Mouse (Mus musculus): ENCODE measurements at regions not wholly inside any gene's neighbourhood (a gene's known extent, or its start where the extent isn't known, plus 50 kb on each side); places are given as distances from the start of the nearest gene placed in this dataset.

DNA sequence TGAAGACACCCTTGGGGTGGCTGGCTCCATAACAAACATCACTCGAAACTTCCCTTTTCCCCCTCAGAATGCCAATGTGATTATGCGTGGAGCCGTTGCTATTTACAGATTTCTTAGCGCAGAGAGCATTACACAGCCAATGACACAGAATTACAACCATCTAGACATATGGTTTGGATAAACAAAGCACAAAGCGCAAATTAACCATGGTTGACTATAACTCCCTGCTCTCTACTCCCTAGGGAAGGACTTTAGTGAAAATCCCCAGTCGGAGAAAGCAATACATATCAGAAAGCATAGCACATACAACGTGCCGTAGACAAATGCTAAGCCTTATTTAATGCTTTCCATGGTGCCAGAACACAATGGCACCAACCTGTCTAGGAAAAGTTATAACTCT, 131.8 kb downstream of the Tshz3 start:
- no peak for DNase-seq (ENCODE audit: low spot score)

DNA sequence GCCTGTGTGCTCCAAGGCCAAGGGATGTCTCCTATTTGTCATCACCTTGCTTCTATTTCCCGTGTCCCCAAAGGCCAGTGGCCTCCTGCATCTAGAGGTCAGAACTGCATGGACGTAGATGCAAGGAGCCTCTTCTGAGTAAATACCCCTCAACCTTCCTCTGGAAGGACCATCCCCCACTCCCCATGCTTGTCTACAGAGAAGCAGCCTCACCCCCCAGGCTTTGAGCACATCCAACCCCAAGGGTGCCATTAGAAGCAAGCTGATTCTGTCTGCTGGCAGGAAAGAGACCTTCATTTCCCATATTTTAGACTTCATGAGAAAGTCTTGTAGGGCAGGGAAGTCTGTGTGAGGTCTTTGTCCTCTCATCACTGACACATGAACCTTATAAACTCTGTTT, 132.2 kb downstream of the Tshz3 start:
- no peak for DNase-seq (ENCODE audit: low spot score)

DNA sequence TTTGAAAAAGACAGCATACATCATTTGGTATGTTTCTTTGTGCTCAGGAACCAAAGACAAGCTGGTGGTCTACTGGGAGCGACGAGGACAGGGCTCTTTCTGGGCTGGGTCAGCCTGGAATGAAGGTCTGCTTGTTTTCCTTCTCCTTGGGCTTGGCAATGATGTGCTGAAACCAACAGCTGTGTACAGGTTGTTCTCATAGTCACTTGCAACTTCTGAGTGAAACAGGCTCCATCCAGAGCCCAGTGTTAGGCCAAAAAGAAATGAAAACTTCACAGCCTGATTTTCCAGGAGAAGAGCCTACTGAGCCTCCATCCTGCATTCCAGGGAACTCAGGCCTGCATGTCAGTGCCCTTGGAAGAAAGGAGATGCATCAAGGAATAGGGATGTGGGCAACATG, 150.4 kb downstream of the Tshz3 start:
- DNase-seq (ENCODE audit: low spot score), result no peak

DNA sequence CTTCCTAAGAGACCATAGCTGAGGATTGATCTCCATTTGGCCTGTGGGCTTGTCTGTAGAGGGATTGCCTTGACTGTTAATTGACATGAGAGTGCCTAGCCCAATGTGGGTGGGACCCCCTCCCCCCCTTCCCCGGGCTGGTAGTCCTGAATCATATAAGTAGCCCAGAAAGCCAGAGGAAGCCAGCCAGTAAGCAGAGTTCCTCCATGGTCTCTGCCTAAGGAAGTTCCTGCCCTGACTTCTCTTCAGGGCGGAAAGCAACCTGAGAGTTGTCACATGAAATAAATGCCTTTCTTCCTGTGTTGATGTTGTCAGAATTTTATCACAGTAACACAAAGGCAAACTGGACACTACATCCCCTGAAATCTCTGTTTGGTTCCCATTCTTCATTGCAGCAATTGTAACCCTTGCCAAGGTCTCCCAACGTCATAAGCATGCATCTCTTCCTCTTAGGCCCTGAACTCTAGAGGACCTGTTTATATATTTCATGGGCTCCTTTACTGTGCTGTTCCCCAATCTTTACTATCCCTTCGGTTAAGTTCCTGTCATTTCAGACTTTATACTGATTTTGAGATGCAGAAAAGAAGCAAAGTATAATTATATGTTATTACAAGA, 153.5 kb downstream of the Tshz3 start:
- DNase-seq (ENCODE audit: low spot score), result no peak

DNA sequence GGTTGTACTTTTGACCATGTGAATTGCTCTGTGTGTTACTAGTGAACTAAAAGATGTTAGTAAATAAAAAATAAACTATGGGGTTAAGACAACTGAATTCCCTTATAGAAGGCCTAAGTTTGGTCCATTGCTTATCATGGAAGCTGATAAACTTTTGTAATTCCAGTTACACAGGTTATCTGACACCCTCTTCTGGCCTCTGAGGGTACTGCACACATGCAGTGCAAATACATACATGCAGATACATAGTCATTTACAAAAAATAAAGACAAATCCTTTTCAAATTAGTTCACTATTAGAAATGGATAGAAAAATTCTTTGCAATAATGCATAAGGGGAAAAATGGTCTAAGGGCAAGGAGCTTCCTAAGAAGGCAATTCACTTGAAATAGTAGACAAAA, 156.4 kb downstream of the Tshz3 start:
- no peak for DNase-seq (ENCODE audit: low spot score)

DNA sequence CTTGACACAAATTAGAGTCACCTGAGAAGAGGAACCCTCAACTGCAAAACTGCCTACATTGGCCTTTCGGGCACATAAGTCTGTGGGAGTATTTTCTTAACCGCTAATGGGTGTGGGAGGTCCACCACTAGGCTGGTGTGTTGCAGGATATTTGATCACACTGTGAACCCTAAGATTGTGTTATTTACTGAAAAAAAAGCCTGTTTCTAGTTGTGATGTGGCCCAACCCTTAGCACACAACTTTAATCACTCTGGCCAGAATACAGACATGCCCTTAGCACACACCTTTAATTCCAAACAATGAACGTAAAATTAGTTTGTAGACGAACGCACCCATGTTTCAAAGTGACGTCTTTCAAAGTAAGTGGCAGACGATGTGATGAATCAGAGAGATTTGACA, 161.5 kb downstream of the Tshz3 start:
- DNase-seq (ENCODE audit: low spot score), result no peak

DNA sequence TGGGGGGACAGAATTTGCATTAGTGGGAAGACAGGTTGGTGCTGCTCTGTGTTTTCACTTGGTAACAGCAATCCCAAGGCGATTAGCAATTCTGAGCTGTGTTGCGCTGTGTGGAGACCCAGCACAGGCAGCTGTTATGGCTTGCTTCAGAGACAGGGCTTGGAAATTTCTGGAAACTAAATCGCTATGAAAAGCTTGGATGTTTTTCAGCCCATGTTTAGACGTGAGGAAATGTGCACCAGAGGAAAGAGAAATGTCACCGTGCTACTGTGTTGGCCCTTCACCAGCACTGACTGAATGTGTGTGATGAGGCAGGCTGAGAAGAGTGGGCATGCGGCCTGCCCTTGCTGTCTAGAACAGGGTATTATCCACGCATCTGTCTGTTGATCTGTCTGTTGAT, 164.6 kb downstream of the Tshz3 start:
- no peak for DNase-seq (ENCODE audit: low spot score)

DNA sequence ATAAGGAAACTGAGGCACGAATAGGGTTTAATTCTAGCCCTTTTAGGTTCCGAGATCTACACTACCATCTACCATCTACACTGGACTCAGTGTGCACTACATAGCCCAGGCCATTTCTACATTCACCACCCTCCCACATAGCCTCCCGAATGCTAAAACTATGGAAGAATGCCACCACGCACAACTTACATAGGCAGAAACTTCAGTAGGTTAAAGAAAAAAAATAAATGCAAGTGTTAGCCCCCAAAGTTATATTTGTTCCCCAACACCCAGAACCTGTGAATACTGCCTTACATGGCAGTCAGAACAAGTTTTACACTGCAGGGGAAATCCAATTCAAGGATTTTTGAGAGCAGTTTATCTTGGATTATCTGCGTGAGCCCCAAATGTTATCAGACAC, 165.8 kb downstream of the Tshz3 start:
- DNase-seq (ENCODE audit: low spot score), result no peak

DNA sequence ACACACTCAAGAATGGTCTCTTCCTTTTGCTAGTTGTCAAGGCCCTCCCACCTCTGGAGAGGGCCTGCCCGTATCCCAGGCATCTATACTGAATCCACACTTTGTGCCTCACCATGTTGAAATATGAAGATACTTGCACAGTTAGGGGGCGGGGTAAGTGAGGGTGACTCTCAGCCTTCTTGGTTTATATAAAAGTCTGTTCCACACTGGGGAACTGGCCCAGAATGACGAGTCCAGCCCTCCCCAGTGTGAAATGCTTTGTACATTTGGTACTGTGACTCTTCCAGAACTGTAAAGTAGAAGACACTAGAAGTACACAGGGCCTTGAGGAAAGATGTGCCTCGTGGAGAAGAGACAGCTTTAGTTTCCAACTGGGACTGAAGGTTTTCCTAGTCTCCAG, 166.8 kb downstream of the Tshz3 start:
- no peak for DNase-seq (ENCODE audit: low spot score)

DNA sequence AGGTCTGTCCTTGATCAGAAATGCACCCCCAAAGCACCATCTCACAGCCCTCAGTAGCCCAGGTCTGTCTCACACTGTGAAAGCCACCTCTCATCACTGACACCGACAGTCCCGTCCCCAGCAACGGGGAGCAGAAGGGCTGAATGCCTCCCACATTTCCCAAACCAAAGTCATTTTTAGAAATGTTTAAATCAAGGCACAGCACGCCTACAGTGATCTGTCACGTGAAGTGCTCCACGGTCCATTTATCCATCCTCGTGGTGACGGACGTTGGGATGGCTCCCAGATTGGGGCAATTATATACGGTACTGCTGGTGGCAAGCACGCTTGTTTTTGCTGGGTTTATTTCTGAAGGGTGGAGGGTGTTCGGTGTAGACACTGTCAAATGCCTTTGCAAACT, 168.7 kb downstream of the Tshz3 start:
- DNase-seq (ENCODE audit: low spot score), result no peak

DNA sequence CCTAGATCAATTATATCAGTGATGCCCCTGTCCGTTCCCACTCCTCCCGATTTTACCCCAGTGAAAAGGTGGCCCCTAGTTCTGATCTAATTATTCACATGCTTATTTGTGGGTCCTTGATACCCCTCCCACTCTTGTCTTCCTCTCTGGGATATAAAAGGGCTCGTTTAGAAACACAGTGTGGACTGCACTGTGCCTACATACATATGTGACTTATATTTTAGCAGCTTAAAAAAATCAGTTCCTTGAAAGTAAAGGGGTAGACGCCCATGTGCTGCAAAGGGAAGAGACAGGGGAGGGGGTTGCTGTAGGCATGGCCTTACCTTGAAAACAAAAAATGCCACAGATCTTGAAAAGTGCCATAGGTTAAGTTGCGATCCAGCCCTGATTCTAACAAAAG, 176.1 kb downstream of the Tshz3 start:
- no peak for DNase-seq (ENCODE audit: low spot score)

DNA sequence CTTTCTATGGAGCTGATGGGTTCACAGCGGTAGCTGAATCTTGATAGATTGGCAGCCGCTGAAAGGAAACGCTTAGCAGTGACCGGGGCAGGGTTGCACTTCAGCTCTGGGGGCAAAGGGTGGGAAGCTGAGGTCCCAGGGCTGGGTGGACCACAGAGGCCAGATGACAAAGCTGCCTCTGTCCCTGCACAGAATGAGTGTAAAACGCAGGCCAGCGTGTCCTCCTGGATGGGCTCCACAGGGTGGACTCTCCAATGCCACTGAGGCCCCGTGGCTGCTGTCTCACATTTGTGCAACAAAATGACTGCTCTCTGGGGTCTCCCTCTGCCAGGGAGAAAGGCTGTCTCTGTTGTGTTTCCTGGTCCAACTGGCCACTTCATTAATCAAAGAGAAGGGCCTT, 179.8 kb downstream of the Tshz3 start:
- DNase-seq (ENCODE audit: low spot score), result no peak

DNA sequence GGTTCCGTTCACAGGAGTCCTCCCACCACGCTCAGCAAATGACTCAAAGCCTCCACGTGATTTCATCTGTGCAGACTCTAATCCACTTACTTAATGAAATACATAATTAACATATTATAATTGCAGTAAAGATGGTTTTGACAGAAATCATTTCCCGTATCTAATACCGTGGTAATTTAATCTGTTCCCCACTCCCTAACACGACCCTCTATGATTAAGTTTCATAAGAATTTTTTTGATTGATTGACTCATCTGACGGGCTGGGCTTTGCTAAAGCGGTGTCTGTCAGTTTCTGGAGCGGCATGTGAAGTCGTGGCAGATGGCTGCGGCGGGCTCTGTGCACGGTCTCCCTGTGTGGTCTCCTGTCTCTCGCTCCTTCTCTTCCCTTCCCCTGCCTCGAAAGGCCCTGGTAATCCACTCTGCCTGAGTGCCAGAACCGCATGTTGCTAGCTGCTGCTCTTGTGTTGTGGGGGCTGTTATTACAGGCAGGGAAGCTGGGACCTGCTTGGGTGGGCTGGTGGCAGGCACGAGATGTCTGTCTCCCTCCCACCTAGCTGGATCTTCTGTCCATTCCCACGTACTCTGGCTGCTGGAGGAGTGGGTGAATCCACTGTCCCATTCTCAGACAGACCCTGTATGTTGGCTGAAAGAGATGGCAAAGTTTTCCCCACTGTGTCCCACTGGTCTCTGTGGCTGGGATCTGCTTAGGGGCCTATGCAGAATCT, 195.0 kb downstream of the Tshz3 start:
- DNase-seq (ENCODE audit: low spot score), result no peak

DNA sequence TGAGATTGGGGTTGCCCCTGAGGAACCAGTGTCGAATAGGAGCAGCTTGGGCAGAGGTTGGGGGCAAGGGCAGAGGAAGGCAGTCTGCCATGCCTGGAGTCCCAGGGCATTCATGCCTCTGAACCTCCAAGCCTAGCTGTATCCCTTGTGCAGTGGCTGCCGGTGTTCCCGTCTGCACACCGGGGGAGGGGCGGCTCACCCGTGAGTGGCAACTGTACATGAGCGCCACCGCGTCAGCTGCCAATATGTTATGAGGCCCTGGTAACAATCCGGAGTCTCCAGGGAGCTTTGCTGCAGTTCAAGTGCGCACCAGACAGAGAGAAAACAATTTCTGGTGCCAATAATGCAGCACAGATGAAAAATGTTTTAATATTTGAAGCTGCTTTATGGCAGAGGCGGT, 198.4 kb downstream of the Tshz3 start:
- DNase-seq (ENCODE audit: low spot score), result no peak

DNA sequence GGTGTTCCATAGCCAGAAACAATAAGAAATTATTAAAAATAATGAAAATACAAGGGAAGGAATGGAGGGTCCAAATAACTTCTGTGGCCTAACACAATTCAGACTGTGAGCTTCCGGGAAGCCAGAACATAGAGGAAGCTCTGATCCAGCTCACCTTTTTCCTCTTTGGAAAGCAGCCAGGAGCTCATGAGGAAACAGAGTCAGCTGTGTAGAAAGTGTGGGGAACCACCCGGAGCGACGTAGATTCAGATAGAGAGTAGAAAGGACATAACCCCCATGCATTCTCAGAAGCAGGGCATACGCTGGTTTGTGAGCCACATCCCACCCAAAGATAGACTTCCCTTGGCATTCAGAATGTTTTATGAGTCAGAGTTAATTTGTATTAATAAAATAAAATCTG, 203.6 kb downstream of the Tshz3 start:
- DNase-seq (ENCODE audit: low spot score), result no peak

DNA sequence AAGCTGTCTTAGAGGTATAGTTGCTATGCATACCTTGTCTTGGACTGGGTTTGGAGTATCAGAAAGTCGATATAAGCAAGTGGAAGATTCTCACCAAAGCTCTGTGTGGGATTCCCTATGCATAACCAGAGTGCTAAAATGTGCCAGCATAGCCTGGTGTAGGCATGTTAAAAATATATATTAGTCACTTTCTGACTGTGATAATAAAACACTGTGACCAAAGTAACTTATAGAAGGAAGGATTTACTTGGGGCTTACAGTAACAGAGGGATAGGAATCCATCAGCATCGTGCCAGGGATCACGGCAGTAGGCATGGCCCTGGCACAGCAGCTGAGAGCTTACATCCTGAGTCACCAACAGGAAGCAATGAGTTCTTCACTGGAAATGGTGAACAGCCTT, 215.4 kb downstream of the Tshz3 start:
- no peak for DNase-seq (ENCODE audit: low spot score)

DNA sequence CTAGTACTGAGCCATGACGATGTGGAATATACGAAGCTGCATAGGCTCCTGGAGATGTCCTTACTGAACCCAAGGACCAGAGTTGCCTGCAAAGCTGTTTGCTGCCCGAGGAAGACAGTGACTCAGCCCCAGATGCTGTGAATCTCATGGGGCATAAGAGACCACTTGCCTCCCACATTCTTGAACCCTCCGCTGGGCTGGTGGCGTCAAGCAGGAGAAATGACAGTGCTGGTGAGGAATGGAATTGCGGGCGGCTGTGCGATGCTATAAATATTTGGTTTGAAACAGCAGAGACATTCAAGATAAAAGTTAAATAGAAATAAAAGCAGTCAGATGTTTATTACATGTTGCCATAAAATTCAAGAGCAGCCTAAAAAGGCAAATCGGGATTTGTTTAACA, 216.3 kb downstream of the Tshz3 start:
- no peak for DNase-seq (ENCODE audit: low spot score)

DNA sequence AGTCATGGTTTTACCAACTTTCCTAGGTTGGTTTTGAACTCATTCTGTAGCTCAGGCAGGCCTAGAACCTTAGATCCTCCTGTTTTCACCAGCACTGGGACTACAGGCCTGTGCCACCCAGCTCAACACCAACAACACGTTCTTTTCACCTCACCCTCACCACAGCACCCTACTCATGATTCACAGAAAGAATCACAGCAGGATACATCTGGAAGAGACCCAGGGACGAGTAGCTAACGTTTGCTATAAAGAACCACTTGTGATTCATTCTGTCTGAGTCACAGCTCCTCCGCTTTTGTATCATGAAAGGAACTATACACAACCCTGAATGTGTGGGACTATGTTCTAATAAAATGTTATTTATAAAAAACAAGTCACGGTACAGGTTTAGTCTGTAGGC, 217.3 kb downstream of the Tshz3 start:
- no peak for DNase-seq (ENCODE audit: low spot score)

DNA sequence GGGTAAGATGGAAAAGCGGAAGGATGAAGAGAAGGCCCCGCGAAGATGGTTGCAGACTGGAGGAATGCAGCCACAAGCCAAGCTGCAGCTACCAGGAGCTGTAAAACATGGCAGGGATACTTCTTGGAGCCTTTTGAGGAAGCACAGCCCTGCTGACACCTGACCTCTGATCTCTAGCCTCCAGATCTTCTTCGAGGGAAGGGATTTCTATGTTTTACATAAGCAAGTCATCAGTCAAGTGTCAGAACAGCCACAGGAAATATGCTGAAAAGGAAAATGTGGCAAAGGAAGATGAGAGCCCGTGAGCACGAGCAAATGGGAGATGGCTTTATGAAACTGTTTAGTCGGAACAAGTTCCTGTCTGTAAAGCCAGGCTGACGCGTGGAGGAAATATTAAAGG, 219.1 kb downstream of the Tshz3 start:
- DNase-seq (ENCODE audit: low spot score), result no peak

DNA sequence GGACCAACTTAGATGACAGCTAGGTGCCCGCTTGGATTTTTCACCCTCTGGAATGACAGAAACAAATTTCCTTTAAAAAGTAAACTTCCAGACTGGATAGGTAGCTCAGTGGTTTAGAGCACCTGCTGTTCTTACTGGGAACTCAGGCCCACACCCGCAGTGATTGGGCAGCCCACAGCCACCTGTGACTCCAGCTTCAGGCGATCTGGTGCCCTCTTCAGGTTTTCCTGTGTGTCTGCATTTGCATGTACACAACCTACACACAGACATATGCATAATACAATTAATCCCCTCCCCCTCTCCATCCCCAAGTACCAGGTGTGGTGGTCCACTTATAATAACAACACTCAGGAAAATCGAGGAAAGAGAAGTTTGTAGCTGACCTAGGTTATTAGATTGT, 221.5 kb downstream of the Tshz3 start:
- DNase-seq (ENCODE audit: low spot score), result no peak

DNA sequence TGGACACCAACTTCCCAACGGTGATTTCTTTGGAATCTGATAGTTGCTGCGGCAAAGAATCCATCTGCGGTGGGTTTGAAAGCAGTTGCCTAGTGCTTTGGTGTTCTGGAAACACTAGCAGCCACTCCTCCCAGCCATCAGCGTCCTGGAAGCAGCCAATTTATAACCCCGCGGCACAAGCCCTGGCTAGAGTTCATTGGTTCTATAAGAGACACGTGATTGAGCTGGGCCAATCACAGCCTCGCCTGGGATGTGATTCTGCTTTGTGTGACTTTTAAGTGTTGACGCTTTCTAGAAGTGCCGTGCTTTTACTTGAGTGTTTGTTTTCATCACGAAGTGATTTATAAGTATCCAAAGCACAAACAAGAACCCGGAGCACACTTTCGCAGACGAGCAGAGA, 223.1 kb downstream of the Tshz3 start:
- DNase-seq (ENCODE audit: low spot score), result no peak

DNA sequence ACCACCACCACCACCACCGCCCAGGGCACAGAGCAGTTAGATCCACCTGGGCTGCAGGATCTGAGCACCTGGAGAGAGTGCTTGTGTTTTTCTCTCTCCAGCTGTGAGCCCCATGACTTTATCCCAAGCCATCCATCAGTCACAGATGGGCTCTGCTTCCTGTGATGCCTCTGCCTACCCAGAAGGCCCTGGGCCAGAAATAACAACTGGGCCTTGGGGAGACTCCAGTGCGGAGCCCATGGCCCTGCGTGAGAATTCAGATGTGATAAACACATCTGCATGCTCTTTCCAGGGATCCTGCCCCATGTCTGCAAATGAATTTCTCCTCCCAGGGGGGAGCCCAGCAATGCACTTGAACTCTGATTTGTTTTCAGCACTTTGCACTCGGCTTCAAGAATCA, 235.6 kb downstream of the Tshz3 start:
- no peak for DNase-seq (ENCODE audit: low spot score)

DNA sequence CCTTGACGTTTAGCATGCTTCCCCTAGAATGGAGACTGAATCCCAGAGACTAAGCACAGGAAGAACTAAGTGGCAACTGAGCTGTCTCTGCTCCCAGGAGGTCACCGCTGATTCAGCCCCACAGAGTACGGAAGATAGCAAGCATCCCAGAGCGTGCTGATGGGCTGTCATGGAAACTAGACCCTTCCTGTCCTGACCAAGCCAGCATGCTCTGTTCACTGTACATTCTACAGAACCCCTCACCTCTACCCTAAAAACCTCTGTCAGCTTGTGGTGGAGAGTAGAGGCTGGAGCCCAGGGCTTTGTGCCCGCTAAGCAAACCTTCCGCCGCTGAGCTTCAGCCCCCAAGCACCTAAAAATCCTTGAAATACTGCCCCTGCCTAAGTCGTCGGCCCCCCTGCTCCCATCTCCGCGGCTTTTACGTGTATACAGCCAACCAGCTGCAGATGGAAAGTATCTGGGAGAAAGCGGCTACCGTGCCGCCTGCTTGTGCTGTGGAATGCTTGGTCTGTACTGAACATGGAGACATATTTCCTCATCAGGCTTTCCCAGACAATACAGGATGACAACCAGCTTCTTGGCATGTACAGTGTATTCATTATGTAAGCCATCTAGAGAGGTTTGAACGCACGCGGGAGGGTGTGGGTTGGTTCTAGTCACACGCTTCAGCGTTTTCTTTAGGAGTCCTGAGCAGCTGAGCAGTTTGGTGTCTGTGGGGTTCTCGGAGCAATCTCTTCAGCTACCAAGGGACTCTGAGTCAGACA, 237.1 kb downstream of the Tshz3 start:
- no peak for DNase-seq (ENCODE audit: low spot score)

DNA sequence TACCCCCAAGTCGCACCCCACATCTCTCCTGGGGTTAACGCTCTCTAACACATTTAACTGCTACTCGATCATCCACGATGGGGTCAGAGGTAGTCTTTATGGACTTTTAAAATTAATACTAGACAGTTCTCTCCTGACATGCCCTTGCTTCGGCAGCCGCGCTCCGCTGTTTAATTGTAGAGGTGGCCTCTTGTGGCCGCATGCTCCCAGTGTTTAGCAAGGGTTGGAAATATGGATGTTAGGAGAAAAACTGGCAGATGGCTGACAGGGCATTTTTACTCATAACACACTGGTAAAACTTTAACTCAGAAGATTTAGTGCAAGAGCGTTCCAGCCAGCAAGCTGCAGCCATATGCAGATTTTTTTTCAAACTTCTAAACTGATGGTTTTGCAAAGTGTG, 242.7 kb downstream of the Tshz3 start:
- DNase-seq (ENCODE audit: low spot score), result no peak
